Mouse (Mus musculus) stomach, embryonic 14.5 days (tissue): ENCODE measurements at regions not wholly inside any gene's neighbourhood (a gene's known extent, or its start where the extent isn't known, plus 50 kb on each side); places are given as distances from the start of the nearest gene placed in this dataset.

ENCODE experiments used
- ATAC-seq: fragments of 200-750 bp; cut with Nextera tagmentation; 2 replicates; pipeline ENCODE4 v1.8.0; 2017; ENCODE audit warnings: low read depth, moderate TSS enrichment; ENCODE audit not compliant: insufficient number of reproducible peaks, insufficient read depth, low FRiP score
- H3K27ac ChIP-seq: fragments of 300-500 bp; sonication (generic); 2 replicates; pipeline ENCODE4 v1.5.1; 2014; ENCODE audit warnings: mild to moderate bottlenecking, low read length, moderate library complexity, mixed read lengths
- H3K27me3 ChIP-seq: fragments of 300-500 bp; sonication (generic); 2 replicates; pipeline ENCODE4 v1.6.1; 2014; ENCODE audit warnings: low read length, control low read depth, mixed read lengths; ENCODE audit not compliant: control insufficient read depth, insufficient read depth
- H3K36me3 ChIP-seq: fragments of 300-500 bp; sonication (generic); 2 replicates; pipeline ENCODE4 v1.6.1; 2014; ENCODE audit warnings: mild to moderate bottlenecking, control low read depth, low read length, moderate library complexity, mixed read lengths; ENCODE audit not compliant: control insufficient read depth, insufficient read depth
- H3K4me1 ChIP-seq: fragments of 300-500 bp; sonication (generic); 2 replicates; pipeline ENCODE4 v1.6.1; 2014; ENCODE audit warnings: low read length, control low read depth, mixed read lengths; ENCODE audit not compliant: control insufficient read depth, insufficient read depth
- H3K4me2 ChIP-seq: fragments of 300-500 bp; sonication (generic); replicated peaks from 2 replicates; pipeline ENCODE4 v1.6.1; 2014; ENCODE audit warnings: low read depth, low read length, control low read depth
- H3K4me3 ChIP-seq: fragments of 300-500 bp; sonication (generic); 2 replicates; pipeline ENCODE4 v1.5.1; 2014; ENCODE audit warnings: low read depth, low read length, control low read depth
- H3K9ac ChIP-seq: fragments of 300-500 bp; sonication (generic); replicated peaks from 2 replicates; pipeline ENCODE4 v1.6.1; 2014; ENCODE audit warnings: low read depth, mild to moderate bottlenecking, control low read depth, low read length, moderate library complexity, mixed read lengths
- H3K9me3 ChIP-seq: fragments of 300-500 bp; sonication (generic); 2 replicates; pipeline ENCODE4 v1.6.1; 2016; ENCODE audit warnings: low read depth, low read length, control low read depth; ENCODE audit not compliant: control insufficient read depth
- whole genome bisulfite sequencing: fragments of 180-500 bp; shearing (Covaris S2); extraction: QIAGEN DNeasy Blood & Tissue Kit; methylation state at CpG from one replicate; pipeline ENCODE4 v1.1.7; 2014; 5-methylcytosine and 5-hydroxymethylcytosine counted together

- H3K4me1 ChIP-seq: no peaks in the 10 kb centered on the region
- H3K9ac ChIP-seq: no peak overlapping the region
- no peaks in the 10 kb centered on the region for H3K9me3 ChIP-seq
- H3K27ac ChIP-seq: no peak overlapping the region
- H3K36me3 ChIP-seq: no peaks in the 10 kb centered on the region
- no peak overlapping the region for H3K4me2 ChIP-seq
- no peaks in the 10 kb centered on the region for H3K27me3 ChIP-seq
- no peak overlapping the region for H3K4me3 ChIP-seq
- ATAC-seq: 0 out of 2 replicates have a peak, but pooled peaks have one; percentile 42
- 58% methylated on average over 9 of the region's 9 CpGs for WGBS
Measured at GRCm38 (mm10) chr8:78930610-78931397, 97.4 kb upstream of the Zfp827 start.

DNA sequence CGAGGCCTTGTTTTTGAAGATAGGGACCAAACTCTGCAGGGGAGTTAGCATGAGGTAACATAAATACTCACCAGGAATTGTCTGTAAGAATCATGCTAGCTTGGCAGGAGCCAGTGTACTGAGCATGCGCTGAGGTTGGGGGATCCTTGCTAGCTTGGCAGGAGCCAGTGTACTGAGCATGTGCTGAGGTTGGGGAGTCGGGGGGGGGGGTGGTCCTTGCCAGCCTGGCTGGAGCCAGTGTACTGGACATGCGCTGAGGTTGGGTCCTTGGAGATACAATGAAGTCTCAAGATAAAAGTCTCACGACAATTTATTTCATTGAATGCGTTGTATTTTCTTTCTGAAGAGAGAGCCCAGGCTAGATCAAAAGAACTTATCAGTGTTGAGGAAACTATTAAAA lies 96.2 kb upstream of the Zfp827 start:
- Histone ChIP-seq H3K4me1 (no peaks in the 10 kb centered on the region), H3K27me3 (no peaks in the 10 kb centered on the region), H3K4me3 (no peak overlapping the region), H3K36me3 (no peaks in the 10 kb centered on the region), H3K4me2 (no peak overlapping the region), H3K27ac (no peak overlapping the region), H3K9me3 (no peaks in the 10 kb centered on the region), H3K9ac (no peak overlapping the region)
- no peak for ATAC-seq
- WGBS: 79% methylated on average over 6 of the region's 6 CpGs

DNA sequence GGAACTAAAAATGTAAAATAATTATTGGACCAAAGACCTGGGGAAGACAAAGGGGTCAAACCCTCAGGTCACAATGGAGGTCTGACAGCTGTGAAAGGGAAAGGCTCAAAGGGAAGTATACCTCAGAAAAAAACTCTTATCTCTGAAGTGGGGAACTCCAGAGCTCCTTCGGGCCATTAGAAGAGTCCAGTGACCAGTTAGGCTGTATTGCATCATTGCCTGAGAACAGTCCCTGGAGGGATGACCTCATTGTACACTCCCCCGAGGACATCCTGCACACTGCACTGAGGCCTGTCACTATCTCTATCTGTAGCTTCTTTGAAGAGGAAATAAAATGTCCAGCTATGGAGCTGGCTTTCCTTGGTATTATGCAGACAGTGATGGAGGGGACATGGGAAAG lies 88.2 kb upstream of the Zfp827 start:
- no peaks in the 10 kb centered on the region for H3K27me3 ChIP-seq

DNA sequence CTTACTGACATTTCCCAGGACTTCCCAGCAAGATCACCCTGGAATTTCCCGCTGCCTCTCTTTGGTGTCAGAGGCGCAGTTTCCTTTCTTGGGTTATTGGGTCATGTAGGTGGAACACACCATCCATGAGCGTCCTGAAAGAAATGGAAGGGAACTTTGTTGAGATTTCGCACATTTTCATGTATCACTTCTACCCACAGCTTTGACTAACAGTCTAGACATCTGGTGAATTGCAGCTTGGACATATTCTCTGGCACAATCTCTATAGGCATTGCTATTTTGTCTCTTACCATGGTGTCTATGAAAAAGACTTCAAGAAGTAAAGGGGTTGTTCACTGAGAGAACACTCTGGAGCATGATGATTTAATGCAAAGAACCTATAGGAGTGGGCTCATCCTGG lies 86.7 kb upstream of the Zfp827 start:
- ATAC-seq: no peak
- 89% methylated on average over 4 of the region's 4 CpGs for WGBS
- H3K27me3 ChIP-seq: no peaks in the 10 kb centered on the region

More for the DNA sequence above, 88.2 kb upstream of the Zfp827 start:
- no peak for ATAC-seq
- WGBS: 51% methylated on average over 2 of the region's 2 CpGs
- no peaks in the 10 kb centered on the region for H3K4me1 ChIP-seq
- H3K27ac ChIP-seq: no peak overlapping the region
- no peak overlapping the region for H3K9ac ChIP-seq
- H3K4me2 ChIP-seq: no peak overlapping the region
- H3K4me3 ChIP-seq: no peak overlapping the region
- no peaks in the 10 kb centered on the region for H3K9me3 ChIP-seq
- H3K36me3 ChIP-seq: no peaks in the 10 kb centered on the region

GRCm38 (mm10) chr8:78944367-78944766 lies 83.9 kb upstream of the Zfp827 start:
- Histone ChIP-seq H3K27me3 (no peaks in the 10 kb centered on the region), H3K4me1 (no peaks in the 10 kb centered on the region), H3K27ac (no peak overlapping the region), H3K9me3 (no peaks in the 10 kb centered on the region), H3K9ac (no peak overlapping the region), H3K36me3 (no peaks in the 10 kb centered on the region), H3K4me2 (no peak overlapping the region), H3K4me3 (no peak overlapping the region)
- ATAC-seq: no peak
- WGBS: 90% methylated on average over 1 of the region's 1 CpGs

More for the DNA sequence above, 86.7 kb upstream of the Zfp827 start:
- Histone ChIP-seq H3K36me3 (no peaks in the 10 kb centered on the region), H3K4me1 (no peaks in the 10 kb centered on the region), H3K4me3 (no peak overlapping the region), H3K9me3 (no peaks in the 10 kb centered on the region), H3K4me2 (no peak overlapping the region), H3K9ac (no peak overlapping the region), H3K27ac (no peak overlapping the region)

- 0 out of 2 replicates have a peak, but pooled peaks have one; percentile 53 for ATAC-seq
- H3K27me3 ChIP-seq: no peaks in the 10 kb centered on the region
- no peak overlapping the region for H3K9ac ChIP-seq
- H3K27ac ChIP-seq: no peak overlapping the region
- H3K4me1 ChIP-seq: no peaks in the 10 kb centered on the region
- H3K4me2 ChIP-seq: no peak overlapping the region
- no peak overlapping the region for H3K4me3 ChIP-seq
- no peaks in the 10 kb centered on the region for H3K36me3 ChIP-seq
- 48% methylated on average over 1 of the region's 1 CpGs for WGBS
- H3K9me3 ChIP-seq: no peaks in the 10 kb centered on the region
Measured at GRCm38 (mm10) chr8:78945607-78946006, 82.6 kb upstream of the Zfp827 start.

GRCm38 (mm10) chr8:78946085-78946484 lies 82.2 kb upstream of the Zfp827 start:
- Histone ChIP-seq H3K9ac (no peak overlapping the region), H3K27ac (no peak overlapping the region), H3K27me3 (no peaks in the 10 kb centered on the region), H3K9me3 (no peaks in the 10 kb centered on the region), H3K4me2 (no peak overlapping the region), H3K4me1 (no peaks in the 10 kb centered on the region), H3K4me3 (no peak overlapping the region), H3K36me3 (no peaks in the 10 kb centered on the region)
- WGBS: 58% methylated on average over 2 of the region's 2 CpGs
- peak; percentile 67; the same call in 1 of the 2 replicates for ATAC-seq

DNA sequence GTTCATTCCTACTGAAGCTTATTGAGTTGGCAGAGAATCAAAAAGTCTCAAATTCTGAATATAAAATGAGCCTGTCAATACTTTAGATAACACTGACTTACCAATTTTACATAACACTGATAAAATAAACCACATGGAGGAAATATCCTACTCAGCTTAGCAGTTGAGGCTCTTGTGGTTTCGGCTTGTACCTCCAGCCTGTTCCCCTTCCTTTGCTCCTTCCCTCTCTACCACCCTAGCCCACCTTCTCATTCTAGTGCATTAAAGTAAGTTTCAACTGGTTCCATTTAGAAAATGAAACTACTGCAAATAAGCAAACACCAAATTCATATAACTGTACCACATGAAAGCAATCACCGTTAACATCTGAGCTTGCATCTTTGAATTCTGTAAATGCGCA lies 53.2 kb upstream of the Zfp827 start:
- Histone ChIP-seq H3K9ac (no peak overlapping the region), H3K4me1 (no peaks in the 10 kb centered on the region), H3K27ac (no peak overlapping the region), H3K27me3 (no peaks in the 10 kb centered on the region), H3K4me2 (no peak overlapping the region), H3K36me3 (no peaks in the 10 kb centered on the region), H3K4me3 (no peak overlapping the region), H3K9me3 (no peaks in the 10 kb centered on the region)
- WGBS: 93% methylated on average over 3 of the region's 3 CpGs
- no peak for ATAC-seq
